Mouse (Mus musculus): ENCODE measurements around the gene Kif22. TPM values are rescaled to one million over a fixed set of nuclear protein-coding genes. Genes with fewer than 3 reads are reported as not detected.
A peak's percentile ranks its signal among the peaks of the same experiment; 100 is the strongest.

The Kif22 gene
- polyA plus RNA-seq, 1 experiment from 2014 or later, result 90.7 TPM

DNA sequence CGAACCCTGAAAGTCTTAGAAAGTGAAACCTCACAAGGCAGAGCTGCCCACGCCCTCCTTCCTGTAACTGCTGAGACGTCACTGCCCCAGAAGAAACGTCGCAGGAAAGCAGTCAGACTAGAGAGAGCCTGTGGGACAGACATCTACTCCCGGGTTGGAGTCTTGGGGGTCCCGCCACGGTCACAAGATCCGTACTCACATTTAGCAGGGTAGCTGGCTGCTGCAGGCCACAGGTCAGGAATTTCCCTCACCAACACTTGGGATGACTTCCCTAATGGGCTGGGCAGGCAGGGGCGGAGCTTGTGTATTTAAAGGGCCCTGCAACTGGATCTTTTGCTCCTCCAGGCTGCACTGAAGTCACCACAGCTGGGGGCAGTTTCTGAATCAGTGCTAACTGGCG lies 28.0 kb downstream of the Kif22 start, which contains the start of gene Mvp:
TSS of gene Mvp (minus strand) at position 302 of the 400 bp plus-strand sequence.
- 39% methylated on average over 11 of the region's 11 CpGs for WGBS
- Histone ChIP-seq H3K4me1 (peaks cover 44% of the 10 kb centered on the region), H3K27ac (0 out of 2 replicates have a peak within 1 kb of the TSS, but pooled peaks have one; percentile 8), H3K36me3 (peaks cover 42% of the 10 kb centered on the region), H3K9ac (0 out of 2 replicates have a peak within 1 kb of the TSS, but pooled peaks have one; percentile 76), H3K4me2 (peak within 1 kb of the TSS; percentile 32), H3K9me3 (no peaks in the 10 kb centered on the region), H3K4me3 (peak within 1 kb of the TSS; percentile 70), H3K27me3 (no peaks in the 10 kb centered on the region)
- no peak for ATAC-seq (ENCODE audit: insufficient number of reproducible peaks, low FRiP score, low TSS enrichment, low read depth)

DNA sequence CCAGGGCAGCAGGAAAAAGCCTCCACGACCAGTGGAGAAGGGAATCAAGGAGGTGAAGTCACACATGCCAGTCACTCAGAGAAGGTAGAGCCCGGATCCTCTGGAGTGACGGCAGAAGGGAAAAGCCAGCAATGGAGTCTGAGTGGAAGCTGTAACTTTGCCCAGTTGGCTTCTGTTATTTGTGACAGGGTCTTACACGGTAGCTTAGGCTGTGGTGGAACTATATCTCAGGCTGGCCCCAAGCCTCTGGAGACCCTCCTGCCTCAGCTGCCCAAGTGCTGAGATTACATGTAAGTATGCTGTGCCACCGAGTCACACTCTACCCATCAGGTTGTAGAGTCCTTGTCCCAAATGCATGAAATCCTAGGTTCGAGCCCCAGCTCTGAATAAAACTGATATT lies 28.9 kb downstream of the Kif22 start:
- ATAC-seq (ENCODE audit: insufficient number of reproducible peaks, low FRiP score, low TSS enrichment, low read depth), result no peak
- H3K27me3 ChIP-seq, result no peaks in the 10 kb centered on the region
- no peaks in the 10 kb centered on the region for H3K9me3 ChIP-seq
- H3K4me2 ChIP-seq, result no peak overlapping the region
- peaks cover 42% of the 10 kb centered on the region for H3K4me1 ChIP-seq
- no peak overlapping the region for H3K27ac ChIP-seq
- 95% methylated on average over 6 of the region's 6 CpGs for WGBS
- no peak overlapping the region for H3K4me3 ChIP-seq
- no peak overlapping the region for H3K9ac ChIP-seq
- peaks cover 42% of the 10 kb centered on the region for H3K36me3 ChIP-seq

- Histone ChIP-seq H3K27ac (no peak overlapping the region), H3K4me1 (peaks cover 38% of the 10 kb centered on the region), H3K9ac (no peak overlapping the region), H3K36me3 (peaks cover 42% of the 10 kb centered on the region), H3K4me3 (no peak overlapping the region), H3K27me3 (no peaks in the 10 kb centered on the region), H3K4me2 (no peak overlapping the region), H3K9me3 (no peaks in the 10 kb centered on the region)
- no peak for ATAC-seq (ENCODE audit: insufficient number of reproducible peaks, low FRiP score, low TSS enrichment, low read depth)
- WGBS, result 93% methylated on average over 10 of the region's 10 CpGs
Measured at GRCm38 (mm10) chr7:127012845-127013244, 29.4 kb downstream of the Kif22 start.

- WGBS, result 89% methylated on average over 6 of the region's 6 CpGs
- no peak for ATAC-seq (ENCODE audit: insufficient number of reproducible peaks, low FRiP score, low TSS enrichment, low read depth)
- Histone ChIP-seq H3K27ac (no peak overlapping the region), H3K27me3 (no peaks in the 10 kb centered on the region), H3K9me3 (no peaks in the 10 kb centered on the region), H3K4me1 (peaks cover 34% of the 10 kb centered on the region), H3K9ac (no peak overlapping the region), H3K4me3 (no peak overlapping the region), H3K4me2 (no peak overlapping the region), H3K36me3 (peaks cover 42% of the 10 kb centered on the region)
Measured at GRCm38 (mm10) chr7:127012374-127012773, 29.9 kb downstream of the Kif22 start.

- Histone ChIP-seq H3K9me3 (no peaks in the 10 kb centered on the region), H3K9ac (no peak overlapping the region), H3K4me1 (peaks cover 34% of the 10 kb centered on the region), H3K4me2 (no peak overlapping the region), H3K27me3 (no peaks in the 10 kb centered on the region), H3K36me3 (peaks cover 42% of the 10 kb centered on the region), H3K4me3 (no peak overlapping the region), H3K27ac (no peak overlapping the region)
- ATAC-seq (ENCODE audit: insufficient number of reproducible peaks, low FRiP score, low TSS enrichment, low read depth), result no peak
- whole genome bisulfite sequencing, result 69% methylated on average over 2 of the region's 2 CpGs
Measured at GRCm38 (mm10) chr7:127011717-127012116, 30.6 kb downstream of the Kif22 start.

- Histone ChIP-seq H3K36me3 (peaks cover 42% of the 10 kb centered on the region), H3K9me3 (no peaks in the 10 kb centered on the region), H3K9ac (no peak overlapping the region), H3K4me2 (no peak overlapping the region), H3K4me1 (peaks cover 33% of the 10 kb centered on the region), H3K27ac (no peak overlapping the region), H3K27me3 (no peaks in the 10 kb centered on the region), H3K4me3 (no peak overlapping the region)
- WGBS, result 89% methylated on average over 2 of the region's 2 CpGs
- no peak for ATAC-seq (ENCODE audit: insufficient number of reproducible peaks, low FRiP score, low TSS enrichment, low read depth)
Measured at GRCm38 (mm10) chr7:127011051-127011450, 31.2 kb downstream of the Kif22 start.

GRCm38 (mm10) chr7:127009307-127010085 lies 32.8 kb downstream of the Kif22 start:
- no peak for ATAC-seq (ENCODE audit: insufficient number of reproducible peaks, low FRiP score, low TSS enrichment, low read depth)
- Histone ChIP-seq H3K27me3 (no peaks in the 10 kb centered on the region), H3K4me3 (no peak overlapping the region), H3K36me3 (peaks cover 31% of the 10 kb centered on the region), H3K4me2 (no peak overlapping the region), H3K27ac (peak overlapping the region; percentile 61; the same call in 1 of the 2 replicates), H3K9ac (no peak overlapping the region), H3K4me1 (peaks cover 19% of the 10 kb centered on the region), H3K9me3 (no peaks in the 10 kb centered on the region)
- 90% methylated on average over 17 of the region's 17 CpGs for WGBS

GRCm38 (mm10) chr7:127008239-127009019 lies 33.8 kb downstream of the Kif22 start:
- WGBS, result 55% methylated on average over 9 of the region's 9 CpGs
- Histone ChIP-seq H3K27ac (peak overlapping the region; percentile 61), H3K4me1 (peaks cover 13% of the 10 kb centered on the region), H3K4me2 (no peak overlapping the region), H3K4me3 (no peak overlapping the region), H3K27me3 (no peaks in the 10 kb centered on the region), H3K9me3 (no peaks in the 10 kb centered on the region), H3K36me3 (peaks cover 21% of the 10 kb centered on the region), H3K9ac (no peak overlapping the region)
- peak; percentile 61; the same call in 1 of the 2 replicates for ATAC-seq (ENCODE audit: insufficient number of reproducible peaks, low FRiP score, low TSS enrichment, low read depth)

DNA sequence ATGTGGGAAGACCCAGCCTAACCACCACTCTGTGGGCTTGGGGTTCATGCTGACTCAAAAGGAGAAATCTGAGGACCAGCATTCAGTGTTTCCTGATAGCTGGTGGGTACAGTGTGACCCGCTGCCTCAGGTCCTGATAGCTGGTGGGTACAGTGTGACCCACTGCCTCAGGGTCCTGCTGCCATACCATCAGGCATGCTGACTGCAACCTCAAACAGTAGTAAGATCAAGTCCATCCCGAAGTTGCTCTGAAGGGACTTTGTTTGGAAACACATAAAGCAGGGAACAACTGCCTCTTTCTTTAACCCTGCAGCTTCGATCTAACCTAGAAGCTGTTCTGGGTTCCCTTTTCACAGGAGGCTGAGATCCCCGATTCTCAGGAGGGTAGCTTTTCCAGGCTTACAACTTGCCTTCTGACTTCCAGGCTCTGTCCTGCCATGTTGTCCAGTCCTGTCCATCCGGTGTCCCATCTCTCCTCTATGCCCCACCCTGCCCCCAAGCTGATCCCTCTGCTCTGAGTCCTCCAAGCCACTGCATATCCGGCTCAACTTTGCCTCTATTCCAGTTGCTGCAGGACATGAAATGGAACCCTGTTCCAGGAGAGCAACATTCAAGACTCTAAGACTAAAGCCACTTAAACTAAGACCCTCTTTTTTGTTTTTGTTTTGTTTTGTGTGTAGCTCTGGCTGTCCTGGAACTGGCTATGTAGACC lies 34.8 kb downstream of the Kif22 start:
- no peak for ATAC-seq (ENCODE audit: insufficient number of reproducible peaks, low FRiP score, low TSS enrichment, low read depth)
- Histone ChIP-seq H3K9me3 (no peaks in the 10 kb centered on the region), H3K27me3 (no peaks in the 10 kb centered on the region), H3K4me1 (peaks cover 13% of the 10 kb centered on the region), H3K36me3 (peaks cover 12% of the 10 kb centered on the region; the same call in 1 of the 2 replicates), H3K4me2 (no peak overlapping the region), H3K9ac (no peak overlapping the region), H3K4me3 (no peak overlapping the region), H3K27ac (no peak overlapping the region)
- WGBS, result 76% methylated on average over 6 of the region's 6 CpGs

DNA sequence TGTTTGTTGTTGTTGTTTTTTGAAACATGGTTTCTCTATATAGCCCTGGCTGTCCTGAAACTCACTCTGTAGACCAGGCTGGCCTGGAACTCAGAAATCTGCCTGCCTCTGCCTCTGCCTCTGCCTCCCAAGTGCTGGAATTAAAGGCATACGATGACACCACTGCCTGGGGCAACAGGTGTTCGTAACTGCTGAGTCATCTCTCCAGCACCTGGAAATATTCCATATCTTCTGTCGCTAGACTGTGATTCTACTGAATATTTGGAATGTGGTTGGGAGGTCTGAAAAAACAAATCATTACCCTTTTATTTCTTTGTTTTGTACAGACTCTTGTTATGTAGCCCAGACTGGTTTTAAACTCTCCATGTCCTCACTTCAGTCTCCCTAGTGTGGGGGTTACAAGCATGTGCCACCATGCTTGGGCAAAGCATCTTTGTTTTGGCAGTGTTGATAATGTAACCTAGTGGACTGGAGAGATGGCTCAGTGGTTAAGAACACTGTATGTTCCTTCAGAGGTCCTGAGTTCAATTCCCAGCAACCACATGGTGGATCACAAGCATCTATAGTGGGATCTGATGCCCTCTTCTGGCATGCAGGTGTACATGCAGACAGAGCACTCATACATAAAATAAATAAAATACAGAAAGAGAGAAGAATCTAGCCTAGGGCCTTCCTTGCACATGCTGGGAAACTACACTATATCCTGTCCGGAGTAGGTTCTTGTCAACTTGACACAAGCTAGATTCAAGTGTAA lies 38.0 kb downstream of the Kif22 start:
- 72% methylated on average over 4 of the region's 4 CpGs for WGBS

DNA sequence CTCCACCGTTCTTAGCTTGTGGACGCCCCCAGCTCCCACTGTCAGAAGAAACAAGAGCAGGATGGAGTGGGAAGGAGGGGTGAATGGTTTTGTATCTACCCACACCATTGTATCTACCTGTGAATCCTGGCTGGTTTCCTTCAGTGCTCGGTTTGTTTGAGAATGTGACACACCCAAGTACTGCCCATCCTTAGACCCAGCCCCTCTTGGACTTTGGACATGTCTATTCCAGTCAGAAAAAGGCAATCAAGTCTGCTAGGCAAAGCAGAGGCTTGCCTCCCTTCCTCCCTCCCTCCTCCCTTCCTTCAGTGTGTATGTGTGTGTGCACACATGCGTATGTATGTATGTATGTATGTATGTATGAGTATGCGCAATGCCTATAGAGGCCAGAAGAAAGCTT lies 38.7 kb downstream of the Kif22 start:
- Histone ChIP-seq H3K9ac (no peak overlapping the region), H3K4me2 (no peak overlapping the region), H3K9me3 (no peaks in the 10 kb centered on the region), H3K27me3 (no peaks in the 10 kb centered on the region), H3K36me3 (no peaks in the 10 kb centered on the region), H3K4me3 (no peak overlapping the region), H3K4me1 (peaks cover 8% of the 10 kb centered on the region), H3K27ac (no peak overlapping the region)
- ATAC-seq (ENCODE audit: insufficient number of reproducible peaks, low FRiP score, low TSS enrichment, low read depth), result no peak
- WGBS, result 87% methylated on average over 5 of the region's 5 CpGs

More for the DNA sequence above, 38.0 kb downstream of the Kif22 start:
- Histone ChIP-seq H3K4me1 (peaks cover 12% of the 10 kb centered on the region), H3K9me3 (no peaks in the 10 kb centered on the region), H3K36me3 (no peaks in the 10 kb centered on the region), H3K4me2 (no peak overlapping the region), H3K27me3 (no peaks in the 10 kb centered on the region), H3K9ac (no peak overlapping the region), H3K4me3 (no peak overlapping the region), H3K27ac (no peak overlapping the region)
- ATAC-seq (ENCODE audit: insufficient number of reproducible peaks, low FRiP score, low TSS enrichment, low read depth), result no peak
